Mouse (Mus musculus) urinary bladder, adult 2 months (tissue): ENCODE measurements at regions not wholly inside any gene's neighbourhood (a gene's known extent, or its start where the extent isn't known, plus 50 kb on each side); places are given as distances from the start of the nearest gene placed in this dataset.

Experiments
- DNase-seq: peaks from one replicate; pipeline ENCODE4 v3.0.0; 2022; ENCODE audit warnings: low spot score

- no peak for DNase-seq
Observed at GRCm38 (mm10) chr3:120217710-120218109, 433.4 kb upstream of the Ptbp2 start.

GRCm38 (mm10) chr3:120214616-120215250 is 430.5 kb upstream of the Ptbp2 start:
- DNase-seq: no peak

- DNase-seq: no peak
Observed at GRCm38 (mm10) chr3:120199403-120199802, 415.1 kb upstream of the Ptbp2 start.

- no peak for DNase-seq
Observed at GRCm38 (mm10) chr3:120194501-120194900, 410.2 kb upstream of the Ptbp2 start.

- DNase-seq: peak; percentile 20
Observed at GRCm38 (mm10) chr3:120192439-120193326, 408.4 kb upstream of the Ptbp2 start.

- no peak for DNase-seq
Observed at GRCm38 (mm10) chr3:120189606-120190005, 405.3 kb upstream of the Ptbp2 start.

- no peak for DNase-seq
Observed at GRCm38 (mm10) chr3:120180931-120181610, 396.8 kb upstream of the Ptbp2 start.

GRCm38 (mm10) chr3:120175632-120176031 is 391.4 kb upstream of the Ptbp2 start:
- no peak for DNase-seq
